ENCODE assay signal across 9 mouse cellular contexts in genomic region chr1:87036334-87036733, GRCm38 (mm10). TPM values are rescaled to one million over a fixed set of nuclear protein-coding genes. Genes with fewer than 3 reads are reported as not detected.
DNase-seq lines count a peak whose midpoint lies in the region; ATAC-seq and TF ChIP-seq lines count a peak whose summit lies in the region.
"Had no signal": no experiment of that assay in that cellular context is flagged by ENCODE, and none has a peak within 500 bp of the region (broad histone marks: within the 10 kb centered on the region; RNA-seq: fewer than 3 reads in every experiment).

No protein-coding gene starts in this region.

- H3K4me2 ChIP-seq in lung, postnatal 0 days (replicated peaks; ENCODE audit: low read depth, low read length) = no peak overlapping the region
- no peak overlapping the region for H3K4me2 ChIP-seq in forebrain, embryonic 12.5 days
- no peak overlapping the region for H3K4me2 ChIP-seq in intestine, embryonic 14.5 days (ENCODE audit: low read length)

- no peak for TF ChIP-seq EP300 in lung, postnatal 0 days (IDR thresholded peaks at IDR 0.05)

- no peak for TF ChIP-seq CTCF in lung, postnatal 0 days (IDR thresholded peaks at IDR 0.05)
- TF ChIP-seq CTCF in small intestine, adult 2 months (IDR thresholded peaks at IDR 0.05; ENCODE audit: extremely low read depth, insufficient read length, insufficient replicate concordance, low read depth, low read length) = no peak

- H3K9me3 ChIP-seq in lung, postnatal 0 days (ENCODE audit: low read length) = no peaks in the 10 kb centered on the region
- H3K9me3 ChIP-seq in forebrain, embryonic 12.5 days = no peaks in the 10 kb centered on the region
- no peaks in the 10 kb centered on the region for H3K9me3 ChIP-seq in intestine, embryonic 14.5 days (ENCODE audit: control insufficient read depth, low read length)

- H3K9ac ChIP-seq in lung, postnatal 0 days (replicated peaks; ENCODE audit: low read depth) = no peak overlapping the region
- H3K9ac ChIP-seq in forebrain, embryonic 12.5 days = peak overlapping the region; percentile 33; the same call in 1 of the 2 replicates
- no peak overlapping the region for H3K9ac ChIP-seq in intestine, embryonic 14.5 days (ENCODE audit: low read length)

- DNase-seq in lung, postnatal 0 days (ENCODE audit: low spot score) = no peak
- no peak for DNase-seq in lung, postnatal 36 days
- DNase-seq in intestine, embryonic 14.5 days (ENCODE audit: low spot score) = no peak
- DNase-seq in left cerebral cortex, postnatal 36 days (ENCODE audit: low spot score in 2 of 2) = no peak
- no peak for DNase-seq in layer of hippocampus, postnatal 36 days

- H3K27ac ChIP-seq in lung, postnatal 0 days (ENCODE audit: low read length) = peak overlapping the region; percentile 75
- peak overlapping the region; percentile 82 for H3K27ac ChIP-seq in forebrain, embryonic 12.5 days
- H3K27ac ChIP-seq in intestine, embryonic 14.5 days (ENCODE audit: low read depth) = peak overlapping the region; percentile 88
- 0 out of 2 replicates have a peak overlapping the region, but pooled peaks have one; percentile 26 for H3K27ac ChIP-seq in small intestine, adult 2 months (ENCODE audit: insufficient read depth, low read depth, low read length)

- H3K27me3 ChIP-seq in lung, postnatal 0 days (replicated peaks; ENCODE audit: insufficient read depth, low read length) = no peaks in the 10 kb centered on the region
- H3K27me3 ChIP-seq in forebrain, embryonic 12.5 days = no peaks in the 10 kb centered on the region
- H3K27me3 ChIP-seq in intestine, embryonic 14.5 days (replicated peaks; ENCODE audit: control insufficient read depth, insufficient read depth, low read length) = no peaks in the 10 kb centered on the region
- H3K27me3 ChIP-seq in small intestine, adult 2 months (ENCODE audit: control insufficient read depth, insufficient read depth, low read length) = no peaks in the 10 kb centered on the region

- H3K4me3 ChIP-seq in lung, postnatal 0 days (ENCODE audit: low read depth, low read length) = no peak overlapping the region
- H3K4me3 ChIP-seq in forebrain, embryonic 12.5 days (replicated peaks) = no peak overlapping the region
- no peak overlapping the region for H3K4me3 ChIP-seq in intestine, embryonic 14.5 days (ENCODE audit: low read depth, low read length)
- no peak overlapping the region for H3K4me3 ChIP-seq in small intestine, adult 2 months (ENCODE audit: low read depth, low read length)

- peaks cover 12% of the 10 kb centered on the region for H3K4me1 ChIP-seq in lung, postnatal 0 days (ENCODE audit: insufficient read depth, low read depth, low read length)
- H3K4me1 ChIP-seq in forebrain, embryonic 12.5 days = peaks cover 29% of the 10 kb centered on the region
- peaks cover 27% of the 10 kb centered on the region for H3K4me1 ChIP-seq in intestine, embryonic 14.5 days (replicated peaks; ENCODE audit: control insufficient read depth, insufficient read depth, low read length)
- H3K4me1 ChIP-seq in small intestine, adult 2 months (ENCODE audit: control insufficient read depth, insufficient read depth, insufficient read length, low read length) = peaks cover 9% of the 10 kb centered on the region

- intact Hi-C loops in left cerebral cortex, postnatal 36 days (cut with DNase I) = no loop called here

- no peak for ATAC-seq in lung, postnatal 0 days
- ATAC-seq in forebrain, embryonic 12.5 days (ENCODE audit: low FRiP score) = no peak
- no peak for ATAC-seq in intestine, embryonic 14.5 days (replicated peaks; ENCODE audit: low FRiP score, low TSS enrichment, low read depth)
- no peak for ATAC-seq in megakaryocyte-erythroid progenitor cell, adult 5-6 weeks (replicated peaks; ENCODE audit: low FRiP score, low TSS enrichment, poor library complexity, severe bottlenecking)

- no peaks in the 10 kb centered on the region for H3K36me3 ChIP-seq in lung, postnatal 0 days (ENCODE audit: insufficient read depth, low read length)
- no peaks in the 10 kb centered on the region for H3K36me3 ChIP-seq in forebrain, embryonic 12.5 days (replicated peaks)
- H3K36me3 ChIP-seq in intestine, embryonic 14.5 days (ENCODE audit: control insufficient read depth, insufficient read depth, low read length) = no peaks in the 10 kb centered on the region
- no peaks in the 10 kb centered on the region for H3K36me3 ChIP-seq in small intestine, adult 2 months (ENCODE audit: control insufficient read depth, insufficient read depth, low read length)

- TF ChIP-seq POLR2A in small intestine, adult 2 months (IDR thresholded peaks at IDR 0.05; ENCODE audit: low read depth, low read length) = no peak

- 60% methylated on average over 3 of the region's 3 CpGs for WGBS in lung, postnatal 0 days
- WGBS in forebrain, embryonic 12.5 days = 59% methylated on average over 3 of the region's 3 CpGs
- 55% methylated on average over 3 of the region's 3 CpGs for WGBS in intestine, embryonic 14.5 days
- WGBS in small intestine, adult 2 months = 82% methylated on average over 3 of the region's 3 CpGs

RNA-seq across cellular contexts. Expression of gene Alppl2, which starts 53.4 kb away (rescaled TPM):
- polyA plus RNA-seq in lung, postnatal 0 days (2015; fragmentation: Nextera tagmentation; extraction: Ambion mirVana) = 0.06 TPM in 1 of 2 replicates, not detected in the other
- not detected in 2 replicates for polyA plus RNA-seq in forebrain, embryonic 12.5 days (2016; fragmentation: Nextera tagmentation; extraction: Ambion mirVana)
- polyA plus RNA-seq in intestine, embryonic 14.5 days (2014; fragmentation: Nextera tagmentation; extraction: Ambion mirVana) = 0.08 TPM in 1 of 2 replicates, not detected in the other
- 1.9 and 7.3 TPM in 2 replicates for polyA plus RNA-seq in small intestine, adult 2 months (2012; rRNA removed)
- not detected for total RNA-seq in left cerebral cortex, postnatal 36 days (2021)
- total RNA-seq in megakaryocyte-erythroid progenitor cell, adult 5-6 weeks (2014; fragmentation: Nextera tagmentation) = not detected in 2 replicates
- total RNA-seq in megakaryocyte-erythroid progenitor cell, adult 5-6 weeks (2017) = not detected in 2 replicates
- total RNA-seq in layer of hippocampus, postnatal 36 days (2021) = not detected
- total RNA-seq: heart, postnatal 10 days had no signal

Comparison
In these comparisons a context has a peak if more than half of its experiments do, and no peak if none do; other contexts are left out.
1. H3K27ac ChIP-seq: peak in every context shown above with its lines; median percentile 88 in intestine, embryonic 14.5 days; 82 in forebrain, embryonic 12.5 days; 75 in lung, postnatal 0 days; 26 in small intestine, adult 2 months.